Mouse (Mus musculus) E14TG2a.4 (cell line): ENCODE results near the gene Nefh.

Experiments used
- H3K27me3 ChIP-seq: 2 replicates; pipeline ENCODE4 v1.6.1; 2014; ENCODE audit warnings: low read length, control low read depth; ENCODE audit not compliant: insufficient read depth
- H3K36me3 ChIP-seq: 2 replicates; pipeline ENCODE4 v1.6.1; 2014; ENCODE audit warnings: low read length, control low read depth; ENCODE audit not compliant: insufficient read depth
- H3K4me1 ChIP-seq: replicated peaks from 2 replicates; pipeline ENCODE4 v1.6.1; 2014; ENCODE audit warnings: low read depth, low read length, control low read depth
- H3K4me3 ChIP-seq: replicated peaks from 2 replicates; pipeline ENCODE4 v1.5.1; 2014; ENCODE audit warnings: mild to moderate bottlenecking, low read length
- H3K9me3 ChIP-seq: 2 replicates; pipeline ENCODE4 v1.6.1; 2014; ENCODE audit warnings: low read length, control low read depth
- CTCF ChIP-seq: conservative IDR thresholded peaks from 2 replicates; pipeline ENCODE4 v1.5.1; 2014; ENCODE audit warnings: low read length
- NANOG ChIP-seq: IDR thresholded peaks from 2 replicates; pipeline ENCODE4 v1.6.1; 2014; ENCODE audit warnings: borderline replicate concordance, low read length, mixed read lengths
- POU5F1 ChIP-seq: IDR thresholded peaks from 2 replicates; pipeline ENCODE4 v1.6.1; 2014; ENCODE audit warnings: low read length, borderline replicate concordance

Gene Nefh

DNA sequence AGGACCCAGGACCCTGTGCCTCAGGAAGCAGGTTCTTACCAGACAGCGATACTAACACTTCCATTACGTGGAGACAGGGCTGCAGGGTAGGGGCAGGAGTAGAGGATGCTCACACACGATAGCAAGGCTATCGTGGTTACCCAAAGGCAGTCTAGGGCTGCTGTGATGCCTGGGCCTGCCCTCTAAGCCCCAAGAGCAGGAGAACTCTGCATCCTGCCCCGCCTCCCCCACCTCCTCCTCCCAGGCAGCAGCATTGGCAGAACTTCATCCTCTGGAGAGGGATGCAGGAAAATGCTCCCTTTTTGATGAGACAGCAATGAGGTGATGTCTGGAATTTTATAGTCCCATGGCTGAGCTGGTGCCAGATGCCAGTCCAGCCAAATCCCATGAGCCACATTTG lies 19.0 kb upstream of the Nefh start:
- Histone ChIP-seq H3K36me3 (no peaks in the 10 kb centered on the region), H3K4me3 (no peak overlapping the region), H3K27me3 (peaks cover 7% of the 10 kb centered on the region; the same call in 1 of the 2 replicates), H3K4me1 (no peaks in the 10 kb centered on the region), H3K9me3 (no peaks in the 10 kb centered on the region)
- TF ChIP-seq POU5F1 (no peak), NANOG (no peak), CTCF (no peak)

DNA sequence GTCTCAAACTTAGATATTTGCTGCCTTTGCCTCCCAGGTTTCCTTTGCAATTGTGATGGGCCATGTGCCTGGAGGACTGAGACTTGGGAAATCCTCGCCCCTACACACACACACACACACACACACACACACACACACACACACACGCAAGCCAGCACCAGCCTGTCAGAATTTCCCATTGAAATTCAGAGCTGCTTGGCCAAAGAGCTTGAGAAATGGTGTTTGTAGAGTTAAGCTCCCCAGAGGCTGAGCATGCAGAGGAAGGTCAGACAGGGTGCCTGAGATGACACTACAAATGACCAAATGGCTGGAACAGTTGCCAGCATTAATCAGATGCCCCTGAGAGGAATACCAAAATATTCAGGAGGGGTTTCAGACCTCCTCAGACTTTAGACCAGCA lies 18.5 kb upstream of the Nefh start:
- Histone ChIP-seq H3K27me3 (peaks cover 7% of the 10 kb centered on the region; the same call in 1 of the 2 replicates), H3K4me1 (no peaks in the 10 kb centered on the region), H3K4me3 (no peak overlapping the region), H3K9me3 (no peaks in the 10 kb centered on the region), H3K36me3 (no peaks in the 10 kb centered on the region)
- TF ChIP-seq CTCF (no peak), NANOG (no peak), POU5F1 (no peak)

DNA sequence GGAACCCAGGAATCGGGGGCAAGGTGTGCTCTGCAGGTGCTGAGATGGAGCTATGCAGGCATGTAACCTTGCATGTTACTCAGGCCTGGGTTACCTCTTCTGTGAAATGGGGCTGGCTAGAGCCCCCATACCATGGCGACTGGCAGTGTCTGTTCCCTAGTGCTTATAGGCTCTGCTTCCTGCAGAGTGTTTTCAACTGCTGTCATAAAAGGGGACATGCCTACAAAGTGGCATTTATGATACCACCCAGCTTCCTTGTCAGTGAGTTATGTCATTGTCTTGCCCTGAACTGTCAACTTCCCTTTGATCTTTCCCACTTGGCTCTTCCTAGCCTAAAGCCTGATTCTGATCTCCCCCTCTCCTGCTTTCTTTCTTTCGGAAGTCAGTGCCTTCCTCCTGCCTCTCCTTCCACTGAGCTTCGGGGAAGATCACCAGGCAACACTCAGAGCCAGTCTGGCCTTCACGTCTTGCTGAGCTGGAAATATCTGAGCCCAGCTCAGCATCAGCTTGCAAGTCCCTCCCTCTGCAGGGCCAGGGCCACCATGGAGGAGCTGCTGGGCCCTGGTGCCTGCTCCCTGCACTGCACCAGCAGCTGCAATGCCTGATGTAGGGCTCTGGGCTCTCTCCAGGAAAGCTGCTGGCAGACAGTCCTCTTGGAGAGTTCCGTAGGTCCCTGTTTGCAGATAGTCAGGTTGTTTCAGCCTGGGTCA lies 15.4 kb upstream of the Nefh start:
- TF ChIP-seq CTCF, result no peak
- no peak for TF ChIP-seq NANOG
- no peak for TF ChIP-seq POU5F1
- Histone ChIP-seq H3K4me3 (no peak overlapping the region), H3K27me3 (peaks cover 5% of the 10 kb centered on the region; the same call in 1 of the 2 replicates), H3K9me3 (no peaks in the 10 kb centered on the region), H3K36me3 (no peaks in the 10 kb centered on the region), H3K4me1 (no peaks in the 10 kb centered on the region)

DNA sequence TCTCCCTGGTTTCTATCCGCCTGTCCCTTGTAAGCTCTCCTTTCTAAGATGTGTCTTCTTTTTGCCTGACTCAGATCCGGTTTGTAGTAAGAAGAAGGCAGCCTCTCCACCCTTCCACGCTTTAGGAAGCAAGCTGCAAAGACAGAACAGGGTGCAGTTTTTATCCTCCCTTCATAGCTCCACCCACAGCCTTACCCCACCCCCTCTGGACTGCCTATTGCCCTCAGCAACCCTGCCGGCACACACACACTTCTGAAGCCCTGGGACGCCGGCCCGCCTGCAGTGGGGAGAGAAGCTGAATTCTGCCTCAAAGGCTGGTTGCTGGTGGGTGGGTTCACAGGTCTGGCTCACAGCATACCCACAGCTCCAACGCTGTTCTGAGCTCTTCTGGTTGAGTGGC lies 6.1 kb upstream of the Nefh start:
- TF ChIP-seq NANOG (no peak), POU5F1 (no peak), CTCF (no peak)
- peak overlapping the region; percentile 60 for H3K4me3 ChIP-seq
- peaks cover 2% of the 10 kb centered on the region; the same call in 1 of the 2 replicates for H3K9me3 ChIP-seq
- H3K36me3 ChIP-seq, result no peaks in the 10 kb centered on the region
- peaks cover 76% of the 10 kb centered on the region for H3K27me3 ChIP-seq
- peaks cover 25% of the 10 kb centered on the region for H3K4me1 ChIP-seq

DNA sequence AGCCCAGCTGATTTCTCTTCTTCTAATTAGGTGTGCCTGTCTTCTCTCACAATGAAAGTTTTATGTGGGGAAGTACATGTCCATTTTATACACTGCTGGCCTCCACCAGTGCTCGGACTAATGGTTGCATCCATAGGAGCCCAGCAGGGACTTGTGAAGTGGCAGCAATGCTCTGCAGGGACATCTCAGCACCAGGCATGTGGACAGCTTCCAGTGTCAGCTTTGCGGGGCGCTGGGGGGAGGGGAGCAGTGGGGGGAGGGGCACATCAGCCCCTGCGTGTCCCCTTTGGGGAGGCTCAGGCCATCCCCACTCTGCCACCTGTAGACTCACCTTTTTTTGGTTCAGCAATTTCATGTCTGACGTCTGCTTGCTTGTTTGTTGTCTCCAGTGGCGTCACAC lies 5.5 kb upstream of the Nefh start:
- H3K36me3 ChIP-seq, result no peaks in the 10 kb centered on the region
- peaks cover 81% of the 10 kb centered on the region for H3K27me3 ChIP-seq
- H3K9me3 ChIP-seq, result peaks cover 7% of the 10 kb centered on the region
- peaks cover 30% of the 10 kb centered on the region for H3K4me1 ChIP-seq
- TF ChIP-seq CTCF, result no peak
- no peak for TF ChIP-seq NANOG
- no peak for TF ChIP-seq POU5F1
- H3K4me3 ChIP-seq, result peak overlapping the region; percentile 60

DNA sequence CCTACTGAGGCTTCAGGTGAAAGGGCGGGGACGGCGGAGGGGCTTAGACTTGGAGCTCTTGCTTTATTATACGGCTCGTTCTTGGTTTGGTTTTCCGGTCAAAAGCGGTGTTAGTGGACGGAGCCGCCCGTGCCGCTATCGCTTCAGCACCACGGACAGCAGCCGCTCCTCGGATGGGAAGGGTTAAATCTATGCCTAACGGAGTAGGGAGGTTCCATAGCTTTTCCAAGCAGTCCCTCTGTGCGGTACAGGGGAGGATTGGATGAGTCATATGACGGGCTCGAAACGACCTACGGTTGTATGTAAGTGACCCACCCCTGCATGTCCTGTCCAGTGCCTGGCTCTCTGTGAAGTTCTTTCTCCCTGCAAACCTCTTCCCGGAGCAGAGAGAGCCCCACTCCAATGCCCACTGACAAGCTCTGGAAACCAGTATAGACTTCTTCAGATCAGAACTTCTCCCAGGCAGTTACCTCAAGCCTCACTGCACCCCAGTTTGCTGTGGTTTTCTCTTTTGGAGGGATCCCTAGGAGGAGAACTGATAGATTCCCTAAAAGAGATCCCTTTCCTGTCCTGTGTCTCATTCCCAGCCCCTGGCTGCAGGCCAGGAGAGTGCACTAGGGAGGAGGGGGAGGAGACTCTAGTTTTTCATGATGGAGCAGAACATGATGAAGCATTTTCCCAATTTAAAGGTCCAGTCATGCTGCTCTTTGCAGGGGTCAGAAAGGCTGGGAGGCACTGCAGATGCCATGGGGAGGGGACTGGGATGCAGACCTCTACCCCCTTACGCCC lies 1.6 kb upstream of the Nefh start:
- H3K4me1 ChIP-seq, result peaks cover 47% of the 10 kb centered on the region
- peaks cover 89% of the 10 kb centered on the region for H3K27me3 ChIP-seq
- H3K9me3 ChIP-seq, result peaks cover 11% of the 10 kb centered on the region
- H3K36me3 ChIP-seq, result peaks cover 16% of the 10 kb centered on the region
- no peak for TF ChIP-seq NANOG
- TF ChIP-seq CTCF, result no peak
- no peak for TF ChIP-seq POU5F1
- no peak overlapping the region for H3K4me3 ChIP-seq

DNA sequence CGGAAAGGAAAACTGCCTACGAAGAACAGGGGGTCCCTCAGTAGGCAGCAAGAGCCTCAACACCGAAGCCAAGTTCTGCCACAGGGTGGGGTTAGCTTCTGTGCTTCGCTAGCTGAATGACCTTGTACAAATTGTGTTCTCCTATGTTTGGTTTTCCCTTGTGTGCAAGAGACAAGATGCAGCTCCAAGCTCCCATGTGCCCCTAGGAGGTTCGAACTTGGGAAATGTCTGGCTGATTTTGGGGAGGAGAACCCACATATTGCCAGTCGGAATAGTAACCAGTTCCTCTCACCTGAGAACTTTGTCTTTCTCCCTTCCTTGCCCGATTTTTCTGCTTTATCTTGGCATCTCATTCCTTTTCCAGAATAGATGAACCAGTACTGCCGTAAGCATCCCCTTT lies 928 bp upstream of the Nefh start:
- Histone ChIP-seq H3K9me3 (peaks cover 11% of the 10 kb centered on the region), H3K4me3 (0 out of 2 replicates have a peak overlapping the region, but pooled peaks have one; percentile 91), H3K27me3 (peaks cover 84% of the 10 kb centered on the region), H3K4me1 (peaks cover 42% of the 10 kb centered on the region), H3K36me3 (peaks cover 22% of the 10 kb centered on the region)
- TF ChIP-seq NANOG (no peak), CTCF (no peak), POU5F1 (no peak)

DNA sequence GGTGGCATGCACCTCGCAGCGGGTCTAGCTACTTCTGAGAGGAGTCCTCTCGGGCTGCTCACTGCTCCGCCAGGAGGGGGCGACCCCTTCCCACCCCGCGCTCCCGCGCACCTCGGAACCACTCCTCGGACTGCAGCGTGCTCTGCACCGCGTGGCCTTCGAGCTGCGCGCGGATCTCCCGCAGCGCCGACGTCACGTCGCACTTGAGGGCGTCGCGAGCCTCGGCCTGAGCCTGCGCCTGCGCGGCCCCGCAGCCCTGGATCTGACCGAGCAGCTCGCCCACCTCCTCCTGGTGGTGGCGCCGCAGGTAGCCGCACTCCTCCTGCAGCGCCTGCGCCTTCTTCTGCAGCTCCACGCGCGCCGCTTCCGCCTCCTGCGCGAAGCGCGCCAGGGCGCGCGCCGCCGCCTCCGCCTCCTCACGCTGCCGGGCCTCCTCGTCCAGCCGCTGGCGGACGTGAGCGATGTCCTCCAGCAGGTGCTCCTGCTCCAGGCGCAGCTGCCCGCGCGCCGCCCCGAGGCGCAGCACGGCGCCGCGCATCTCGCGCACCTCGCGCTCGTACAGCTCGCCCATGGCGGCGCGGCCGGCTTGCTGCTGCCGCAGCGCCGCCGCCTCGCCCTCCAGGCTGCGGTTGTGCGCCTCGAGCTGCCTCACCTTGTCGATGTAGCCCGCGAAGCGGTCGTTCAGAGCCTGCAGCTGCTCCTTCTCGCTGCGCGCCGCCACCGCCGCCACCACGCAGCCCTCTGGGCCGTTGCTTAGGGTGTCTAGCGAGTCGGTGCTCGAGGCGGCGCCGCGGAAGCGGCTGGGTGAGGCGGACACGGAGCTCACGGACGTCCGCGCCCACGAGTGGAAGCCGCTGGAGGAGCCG lies 684 bp downstream of the Nefh start:
- H3K36me3 ChIP-seq, result peaks cover 38% of the 10 kb centered on the region
- no peak for TF ChIP-seq NANOG
- H3K4me3 ChIP-seq, result peak overlapping the region; percentile 91
- peaks cover 11% of the 10 kb centered on the region for H3K9me3 ChIP-seq
- peaks cover 72% of the 10 kb centered on the region for H3K27me3 ChIP-seq
- peaks cover 33% of the 10 kb centered on the region for H3K4me1 ChIP-seq

DNA sequence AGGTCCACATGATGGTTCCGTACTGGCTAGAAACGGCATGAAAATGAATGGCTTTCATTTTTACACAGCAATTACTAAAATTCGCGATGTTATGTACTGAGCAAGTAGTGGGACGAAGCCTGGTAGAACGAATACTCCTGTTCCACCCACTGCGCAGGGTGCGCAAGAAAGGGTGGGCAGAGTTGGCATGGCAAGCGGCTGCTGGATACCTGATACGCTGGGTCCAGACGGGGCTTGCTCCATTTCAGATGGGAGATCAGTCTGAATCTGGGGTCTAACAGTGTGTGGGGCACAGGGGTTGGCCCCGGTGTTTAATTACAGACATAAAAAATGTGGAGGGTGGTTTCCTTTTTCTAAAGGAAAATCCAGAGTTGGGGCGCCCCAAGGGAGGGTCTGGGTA lies 1.3 kb downstream of the Nefh start:
- Histone ChIP-seq H3K9me3 (peaks cover 11% of the 10 kb centered on the region), H3K4me3 (peak overlapping the region; percentile 91)
- TF ChIP-seq POU5F1 (no peak), NANOG (no peak), CTCF (no peak)

More for the DNA sequence above, 1.3 kb downstream of the Nefh start:
- peaks cover 33% of the 10 kb centered on the region for H3K4me1 ChIP-seq
- peaks cover 45% of the 10 kb centered on the region for H3K36me3 ChIP-seq
- H3K27me3 ChIP-seq, result peaks cover 65% of the 10 kb centered on the region
